Mouse (Mus musculus): Measurements from ENCODE around the gene Lhb. TPM values are rescaled to one million over a fixed set of nuclear protein-coding genes. Genes with fewer than 3 reads are reported as not detected.

The Lhb gene
- polyA plus RNA-seq, 1 experiment, result not detected

GRCm38 (mm10) chr7:45407836-45408235, 12.8 kb upstream of the Lhb start:
- Histone ChIP-seq H3K27ac (replicated peaks; ENCODE audit: low read depth, low read length) (no peak overlapping the region), H3K4me1 (ENCODE audit: control insufficient read depth, insufficient read depth, insufficient read length, low read length) (no peaks in the 10 kb centered on the region; the same call in 1 of the 2 replicates), H3K4me3 (ENCODE audit: insufficient read depth, low read depth, low read length) (no peak overlapping the region)

GRCm38 (mm10) chr7:45408351-45408750, 12.3 kb upstream of the Lhb start:
- no peak overlapping the region for H3K27ac ChIP-seq (replicated peaks; ENCODE audit: low read depth, low read length)
- no peak overlapping the region for H3K4me3 ChIP-seq (ENCODE audit: insufficient read depth, low read depth, low read length)
- no peaks in the 10 kb centered on the region; the same call in 1 of the 2 replicates for H3K4me1 ChIP-seq (ENCODE audit: control insufficient read depth, insufficient read depth, insufficient read length, low read length)

GRCm38 (mm10) chr7:45408949-45409348, 11.7 kb upstream of the Lhb start:
- H3K27ac ChIP-seq (replicated peaks; ENCODE audit: low read depth, low read length), result no peak overlapping the region

GRCm38 (mm10) chr7:45409497-45410163, 11.0 kb upstream of the Lhb start:
- Histone ChIP-seq H3K4me1 (ENCODE audit: control insufficient read depth, insufficient read depth, insufficient read length, low read length) (peaks cover 3% of the 10 kb centered on the region; the same call in 1 of the 2 replicates), H3K27ac (replicated peaks; ENCODE audit: low read depth, low read length) (no peak overlapping the region), H3K4me3 (ENCODE audit: insufficient read depth, low read depth, low read length) (no peak overlapping the region)

More at GRCm38 (mm10) chr7:45408949-45409348, 11.7 kb upstream of the Lhb start:
- H3K4me3 ChIP-seq (ENCODE audit: insufficient read depth, low read depth, low read length), result no peak overlapping the region
- H3K4me1 ChIP-seq (ENCODE audit: control insufficient read depth, insufficient read depth, insufficient read length, low read length), result peaks cover under 1% of the 10 kb centered on the region; the same call in 1 of the 2 replicates

- Histone ChIP-seq H3K27ac (replicated peaks; ENCODE audit: low read depth, low read length) (no peak overlapping the region), H3K4me3 (ENCODE audit: insufficient read depth, low read depth, low read length) (no peak overlapping the region), H3K4me1 (ENCODE audit: control insufficient read depth, insufficient read depth, insufficient read length, low read length) (peaks cover 3% of the 10 kb centered on the region; the same call in 1 of the 2 replicates)
Observed at GRCm38 (mm10) chr7:45412421-45412820, 8.2 kb upstream of the Lhb start.

GRCm38 (mm10) chr7:45413113-45413863, 7.3 kb upstream of the Lhb start, which contains the start of gene Ntf5:
Gene Ntf5 (plus strand): TSS chr7:45413695.
- H3K27ac ChIP-seq (replicated peaks; ENCODE audit: low read depth, low read length), result no peak within 1 kb of the TSS
- H3K4me3 ChIP-seq (ENCODE audit: insufficient read depth, low read depth, low read length), result peak within 1 kb of the TSS; percentile 39
- peaks cover 3% of the 10 kb centered on the region; the same call in 1 of the 2 replicates for H3K4me1 ChIP-seq (ENCODE audit: control insufficient read depth, insufficient read depth, insufficient read length, low read length)

- peaks cover 3% of the 10 kb centered on the region; the same call in 1 of the 2 replicates for H3K4me1 ChIP-seq (ENCODE audit: control insufficient read depth, insufficient read depth, insufficient read length, low read length)
- peak overlapping the region; percentile 35 for H3K4me3 ChIP-seq (ENCODE audit: insufficient read depth, low read depth, low read length)
- no peak overlapping the region for H3K27ac ChIP-seq (replicated peaks; ENCODE audit: low read depth, low read length)
Observed at GRCm38 (mm10) chr7:45413864-45414739, 6.5 kb upstream of the Lhb start.

GRCm38 (mm10) chr7:45414740-45415224, 5.8 kb upstream of the Lhb start:
- Histone ChIP-seq H3K4me3 (ENCODE audit: insufficient read depth, low read depth, low read length) (no peak overlapping the region), H3K4me1 (ENCODE audit: control insufficient read depth, insufficient read depth, insufficient read length, low read length) (peaks cover 3% of the 10 kb centered on the region; the same call in 1 of the 2 replicates), H3K27ac (replicated peaks; ENCODE audit: low read depth, low read length) (no peak overlapping the region)

- H3K4me1 ChIP-seq (ENCODE audit: control insufficient read depth, insufficient read depth, insufficient read length, low read length), result peaks cover 3% of the 10 kb centered on the region; the same call in 1 of the 2 replicates
- no peak overlapping the region for H3K4me3 ChIP-seq (ENCODE audit: insufficient read depth, low read depth, low read length)
- H3K27ac ChIP-seq (replicated peaks; ENCODE audit: low read depth, low read length), result no peak overlapping the region
Observed at GRCm38 (mm10) chr7:45415636-45416035, 5.0 kb upstream of the Lhb start.

- H3K4me3 ChIP-seq (ENCODE audit: insufficient read depth, low read depth, low read length), result no peak overlapping the region
- peaks cover 3% of the 10 kb centered on the region; the same call in 1 of the 2 replicates for H3K4me1 ChIP-seq (ENCODE audit: control insufficient read depth, insufficient read depth, insufficient read length, low read length)
- H3K27ac ChIP-seq (replicated peaks; ENCODE audit: low read depth, low read length), result no peak overlapping the region
Observed at GRCm38 (mm10) chr7:45417962-45418492, 2.6 kb upstream of the Lhb start.

GRCm38 (mm10) chr7:45419859-45420614, 583 bp upstream of the Lhb start:
- Histone ChIP-seq H3K27ac (replicated peaks; ENCODE audit: low read depth, low read length) (no peak overlapping the region), H3K4me3 (ENCODE audit: insufficient read depth, low read depth, low read length) (no peak overlapping the region), H3K4me1 (ENCODE audit: control insufficient read depth, insufficient read depth, insufficient read length, low read length) (no peaks in the 10 kb centered on the region)

GRCm38 (mm10) chr7:45421194-45421593, 574 bp downstream of the Lhb start:
- H3K4me3 ChIP-seq (ENCODE audit: insufficient read depth, low read depth, low read length), result no peak overlapping the region
- H3K4me1 ChIP-seq (ENCODE audit: control insufficient read depth, insufficient read depth, insufficient read length, low read length), result no peaks in the 10 kb centered on the region
- no peak overlapping the region for H3K27ac ChIP-seq (replicated peaks; ENCODE audit: low read depth, low read length)

- Histone ChIP-seq H3K4me1 (ENCODE audit: control insufficient read depth, insufficient read depth, insufficient read length, low read length) (no peaks in the 10 kb centered on the region), H3K27ac (replicated peaks; ENCODE audit: low read depth, low read length) (no peak overlapping the region), H3K4me3 (ENCODE audit: insufficient read depth, low read depth, low read length) (no peak overlapping the region)
Observed at GRCm38 (mm10) chr7:45426556-45426955, 5.9 kb downstream of the Lhb start.

GRCm38 (mm10) chr7:45433835-45434202, 13.2 kb downstream of the Lhb start:
- Histone ChIP-seq H3K4me3 (ENCODE audit: insufficient read depth, low read depth, low read length) (peak overlapping the region; percentile 78), H3K27ac (replicated peaks; ENCODE audit: low read depth, low read length) (peak overlapping the region; percentile 42), H3K4me1 (ENCODE audit: control insufficient read depth, insufficient read depth, insufficient read length, low read length) (peaks cover 14% of the 10 kb centered on the region)
